Mouse (Mus musculus): Measurements from ENCODE around the gene Gm16181. TPM values are rescaled to one million over a fixed set of nuclear protein-coding genes. Genes with fewer than 3 reads are reported as not detected.
"Not testable (repeated sequence)": the region's sequence is repeated elsewhere in the genome, so short reads cannot be mapped to it uniquely, and the experiment has no call there.

Gm16181 gene
- total RNA-seq, 2 experiments from 2014 or later: not detected

GRCm38 (mm10) chr17:35225456-35225855 is 4.8 kb downstream of the Gm16181 start:
- intact Hi-C loops (cut with DNase I): no loop called here
- no peak for DNase-seq

DNA sequence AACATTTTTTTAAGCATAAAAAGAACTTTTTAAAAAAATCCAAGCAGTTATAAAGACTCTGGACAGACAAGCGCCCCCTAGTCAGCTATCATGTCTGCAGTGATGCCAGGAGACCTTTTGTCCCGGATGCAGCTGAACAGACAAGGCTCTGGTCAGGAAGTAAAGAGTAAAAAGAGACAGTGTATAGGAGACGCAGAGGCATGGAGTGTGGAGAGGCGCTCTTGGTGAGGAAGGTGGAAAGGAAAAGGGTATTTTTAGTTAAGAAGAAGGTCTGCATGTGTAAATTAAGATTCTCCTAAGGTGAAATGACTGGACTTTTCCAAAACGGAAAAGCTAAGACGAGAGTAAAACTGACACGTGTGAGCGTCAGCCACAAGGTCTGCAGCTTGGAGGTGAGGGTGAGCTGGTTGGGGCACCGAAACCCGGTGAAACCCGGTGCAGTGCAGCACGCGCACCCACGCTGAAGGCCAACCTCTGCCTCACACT is 6.0 kb downstream of the Gm16181 start:
- intact Hi-C loops (cut with DNase I): no loop called here
- DNase-seq: no peak

- intact Hi-C loops (cut with DNase I): no loop called here
- DNase-seq: no peak
These were observed 10.4 kb downstream of the Gm16181 start for GRCm38 (mm10) chr17:35231022-35231421.

- peak; percentile 79 to 85 for DNase-seq
- intact Hi-C loops (cut with DNase I): loop anchor here (2.0 kb wide), 1 partner anchor 53 kb away; no protein-coding TSS in a partner anchor
These were observed 11.4 kb downstream of the Gm16181 start for GRCm38 (mm10) chr17:35232043-35232442.

- intact Hi-C loops (cut with DNase I): loop anchor here (2.0 kb wide), 1 partner anchor 54 kb away; no protein-coding TSS in a partner anchor
- no peak for DNase-seq
These were observed 12.0 kb downstream of the Gm16181 start for GRCm38 (mm10) chr17:35232659-35233058.

DNA sequence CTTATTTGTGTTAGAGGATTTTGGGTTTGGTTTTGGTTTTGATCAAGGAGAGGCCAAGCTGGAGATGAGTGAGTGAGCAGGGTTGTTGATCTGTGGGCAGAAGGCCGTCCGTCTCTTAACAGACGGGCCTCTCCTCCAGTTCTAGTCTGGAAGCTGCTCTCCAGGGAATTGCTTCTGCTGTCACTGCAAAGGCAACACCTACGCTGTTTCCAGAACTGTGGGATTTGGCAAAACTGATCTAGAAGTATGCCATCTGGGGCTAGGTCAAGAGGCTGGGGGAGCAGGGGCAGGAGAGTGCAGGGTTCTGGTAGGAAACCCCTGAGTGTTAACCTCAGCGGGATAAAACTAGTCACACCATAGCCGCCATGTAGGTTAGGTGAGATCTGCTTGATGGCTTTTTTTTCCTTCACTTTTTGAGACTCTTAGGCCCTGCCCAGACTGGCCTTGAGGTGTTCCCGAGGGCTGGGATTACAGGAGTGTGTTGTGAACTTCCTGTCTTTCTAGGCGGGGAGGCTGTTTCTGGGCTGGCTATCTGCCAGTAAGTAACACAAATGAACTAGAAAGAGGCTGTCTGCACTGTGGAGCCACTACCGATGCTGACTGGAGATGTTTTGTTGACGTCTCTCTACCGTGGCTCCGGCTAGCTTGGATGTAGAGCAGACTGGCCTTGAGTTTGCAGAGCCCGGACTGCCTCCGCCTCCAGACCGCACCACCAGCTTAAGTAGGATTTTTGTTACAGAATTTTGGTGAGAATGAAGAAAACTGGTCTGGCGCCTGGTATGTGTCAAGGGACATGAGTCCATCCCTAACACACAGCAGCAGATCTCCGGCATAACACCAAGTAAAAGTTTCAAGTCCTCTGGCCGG is 12.7 kb downstream of the Gm16181 start, which contains the start of gene Atp6v1g2:
TSS of gene Atp6v1g2 (plus strand) at position 547 of the 867 bp plus-strand sequence.
- intact Hi-C loops (cut with DNase I): loop anchor here (2.0 kb wide), 1 partner anchor 55 kb away; no protein-coding TSS in a partner anchor
- no peak for DNase-seq

GRCm38 (mm10) chr17:35234090-35234489 is 13.5 kb downstream of the Gm16181 start:
- DNase-seq; intact Hi-C loops (cut with DNase I): not testable (repeated sequence)

DNA sequence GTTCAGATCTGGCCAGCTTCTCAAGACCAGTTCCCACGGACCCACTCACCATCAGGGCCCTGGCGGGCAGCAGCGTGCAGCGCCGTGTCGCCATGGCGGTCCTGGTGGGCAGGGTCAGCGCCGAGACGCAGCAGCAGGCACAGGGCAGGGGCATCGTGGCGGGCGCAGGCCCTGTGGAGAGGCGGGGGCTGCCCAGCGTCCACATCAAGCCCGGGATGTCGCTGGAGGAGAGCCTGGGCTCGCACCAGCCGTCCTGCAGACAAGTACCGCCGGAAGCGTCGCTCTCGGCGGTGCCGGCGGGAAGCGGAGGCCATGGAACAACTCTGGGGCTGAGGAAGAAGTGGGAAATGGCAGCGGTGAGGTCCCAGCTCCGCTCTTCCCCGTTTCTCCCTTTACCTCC is 14.3 kb downstream of the Gm16181 start:
- DNase-seq: peak in 1 of 2 experiments; percentile 47

GRCm38 (mm10) chr17:35235614-35236389 is 15.2 kb downstream of the Gm16181 start, which contains the start of gene Nfkbil1:
Gene Nfkbil1, minus strand, starts transcription at chr17:35235792.
- intact Hi-C loops (cut with DNase I): no loop called here
- peak; percentile 81 to 84 for DNase-seq

More for the DNA sequence above, 14.3 kb downstream of the Gm16181 start:
- intact Hi-C loops (cut with DNase I): no loop called here

DNA sequence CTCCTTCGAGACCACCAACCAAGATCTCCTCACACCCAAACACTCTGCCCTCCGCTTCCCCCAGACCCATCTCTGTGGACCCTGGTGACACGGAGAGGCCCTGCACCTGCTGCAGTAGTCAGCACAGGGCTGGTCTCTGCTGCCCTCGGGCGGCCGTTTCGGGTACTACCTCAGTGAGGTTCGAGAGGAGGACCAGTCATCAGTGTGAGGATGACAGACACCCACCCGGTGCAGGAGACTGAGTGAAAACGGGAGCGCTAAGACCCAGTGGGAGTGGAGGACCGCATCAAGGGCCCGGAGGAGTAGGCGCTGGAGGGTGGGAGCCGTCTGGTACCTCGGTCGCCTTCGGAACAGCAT is 15.7 kb downstream of the Gm16181 start:
- intact Hi-C loops (cut with DNase I): no loop called here
- peak; percentile 97 to 99 for DNase-seq

DNA sequence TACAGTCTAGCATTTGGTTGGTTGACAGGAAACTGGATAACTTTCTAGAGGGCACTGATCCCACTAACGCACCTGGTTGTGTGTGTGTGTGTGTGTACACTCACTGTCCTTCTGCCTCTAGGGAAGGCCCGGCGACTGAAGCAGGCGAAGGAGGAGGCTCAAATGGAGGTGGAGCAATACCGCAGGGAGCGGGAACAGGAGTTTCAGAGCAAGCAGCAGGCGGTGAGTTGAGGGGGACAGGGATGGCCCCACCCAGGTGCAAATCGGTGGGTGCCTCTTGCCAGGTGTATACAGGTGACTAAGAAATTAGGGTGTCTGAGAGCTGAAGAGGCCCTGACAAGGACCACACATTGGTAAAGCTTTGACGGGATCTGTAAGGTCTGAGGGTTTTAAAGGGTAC is 16.4 kb downstream of the Gm16181 start:
- no peak for DNase-seq
- intact Hi-C loops (cut with DNase I): no loop called here

GRCm38 (mm10) chr17:35237504-35237903 is 16.9 kb downstream of the Gm16181 start:
- DNase-seq: no peak
- intact Hi-C loops (cut with DNase I): no loop called here

DNA sequence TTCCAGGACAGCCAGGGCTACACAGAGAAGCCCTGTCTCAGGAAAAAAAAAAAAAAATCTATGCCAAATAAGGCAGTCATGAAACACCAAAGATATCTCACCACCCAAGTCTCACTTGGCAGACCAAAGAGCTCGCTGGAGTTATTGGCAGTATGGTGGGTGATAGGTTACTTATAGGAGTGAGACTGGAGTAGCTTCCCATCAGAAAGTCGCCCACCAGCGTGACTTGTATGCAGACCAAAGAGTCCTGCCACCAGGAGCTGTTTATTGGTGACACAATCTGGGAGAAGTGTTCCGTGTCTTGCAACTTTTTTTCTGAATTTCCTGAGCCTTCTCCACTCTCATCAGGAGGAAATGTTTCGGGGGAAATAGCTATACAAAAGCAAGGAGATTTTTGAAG is 19.1 kb downstream of the Gm16181 start:
- intact Hi-C loops (cut with DNase I): loop anchor here (10.0 kb wide), 2 partner anchors 645 to 1125 kb away; partner anchors contain the start of genes Ager, H2-DMa and Pbx2

DNA sequence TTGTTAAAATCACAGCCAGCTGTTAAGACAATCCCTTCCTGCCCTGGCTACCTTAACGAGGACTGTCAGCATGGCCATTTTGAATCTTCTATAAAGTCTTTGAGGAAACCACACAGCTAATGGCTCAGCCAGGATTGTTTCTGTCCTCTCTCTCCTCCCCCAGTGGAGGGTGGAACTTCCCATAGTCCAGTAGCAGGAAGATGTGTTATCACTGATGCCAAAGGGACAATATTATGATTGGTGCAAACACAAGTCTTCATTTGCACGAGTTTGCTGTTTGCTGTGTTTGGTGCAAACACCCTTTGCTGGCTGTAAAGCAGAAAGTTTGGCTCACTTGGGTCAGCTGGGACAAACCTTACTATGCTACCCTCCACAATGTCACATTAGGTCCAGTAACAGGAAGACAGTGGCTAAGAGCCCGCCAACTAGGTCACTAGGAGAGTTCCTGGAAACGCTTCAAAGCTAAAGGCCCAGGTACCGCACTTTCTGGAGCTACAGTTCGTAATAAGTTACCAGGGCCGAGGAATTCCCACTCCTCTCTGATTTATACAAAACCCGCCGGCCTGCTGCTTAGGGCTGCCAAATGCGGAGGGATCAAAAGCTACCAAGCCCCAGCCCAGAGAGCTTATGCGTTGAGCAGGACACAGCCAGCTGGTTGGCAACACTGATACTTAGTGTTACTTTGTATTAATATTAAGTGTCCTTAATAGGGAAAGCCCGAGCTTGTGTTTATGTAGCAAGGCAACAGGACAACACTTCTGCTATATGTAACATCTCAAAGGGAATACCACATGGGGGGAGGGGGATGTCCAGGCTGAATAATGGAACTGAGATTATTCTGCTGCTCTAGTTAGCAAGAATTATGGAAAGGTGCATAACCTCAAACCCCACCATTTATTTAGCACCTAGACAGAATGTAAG is 20.0 kb downstream of the Gm16181 start:
- no peak for DNase-seq
- intact Hi-C loops (cut with DNase I): loop anchor here (10.0 kb wide), 2 partner anchors 646 to 1126 kb away; partner anchors contain the start of genes Ager, H2-DMa and Pbx2

More for the DNA sequence above, 19.1 kb downstream of the Gm16181 start:
- DNase-seq: no peak

- intact Hi-C loops (cut with DNase I): loop anchor here (10.0 kb wide), 2 partner anchors 647 to 1127 kb away; partner anchors contain the start of genes Ager, H2-DMa and Pbx2
- DNase-seq: peak; percentile 92 to 96
These were observed 20.8 kb downstream of the Gm16181 start, which contains the start of gene Ddx39b for GRCm38 (mm10) chr17:35241305-35242014. Gene Ddx39b, plus strand, starts transcription at chr17:35241746.

DNA sequence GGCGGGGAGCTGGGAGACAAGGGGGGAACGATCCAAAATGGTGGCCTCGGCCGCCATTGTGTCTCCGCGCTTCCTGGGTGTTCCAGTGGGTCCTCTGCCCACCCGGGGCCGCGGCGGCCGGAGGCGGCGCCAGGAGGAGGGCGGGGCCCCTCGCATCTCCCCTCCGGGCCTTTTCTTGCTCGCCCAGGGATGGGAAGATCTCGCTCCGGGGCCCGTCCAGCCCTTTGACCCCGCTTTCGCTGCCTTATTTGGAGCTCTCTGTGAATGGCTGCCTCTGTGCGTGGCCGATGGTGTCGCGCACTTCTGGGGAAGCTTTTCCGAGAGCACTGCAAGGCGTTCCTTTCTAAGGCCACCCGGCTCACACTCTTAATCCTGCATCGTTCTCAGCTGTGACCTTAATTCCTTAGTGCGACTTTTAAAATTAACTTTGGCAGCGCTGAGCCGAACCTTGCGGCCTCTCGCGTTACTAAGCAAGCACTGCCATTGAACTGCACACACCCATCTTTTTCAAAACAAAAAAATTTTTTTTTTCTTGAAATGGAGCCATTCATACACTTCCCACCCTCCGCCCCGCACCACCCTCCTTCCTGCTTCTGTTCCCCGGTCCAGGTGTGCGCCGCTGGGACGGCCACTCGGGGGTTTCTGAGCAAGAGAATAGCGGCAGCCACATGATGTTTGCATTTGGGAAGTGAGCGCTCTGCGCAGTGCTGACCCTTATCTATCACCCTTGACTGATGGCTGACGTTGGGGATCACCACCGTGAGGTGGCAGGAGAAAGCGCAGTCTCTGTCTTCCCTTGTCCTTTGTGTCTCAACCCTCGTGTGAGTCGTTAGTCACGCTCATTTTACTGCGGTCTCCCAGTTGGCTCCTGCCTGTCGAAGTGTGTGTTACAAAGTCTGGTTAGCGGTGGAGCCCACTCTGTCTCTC is 21.6 kb downstream of the Gm16181 start:
- DNase-seq: peak in 1 of 2 experiments; percentile 46
- intact Hi-C loops (cut with DNase I): loop anchor here (10.0 kb wide), 2 partner anchors 647 to 1127 kb away; partner anchors contain the start of genes Ager, H2-DMa and Pbx2

GRCm38 (mm10) chr17:35243086-35243485 is 22.5 kb downstream of the Gm16181 start:
- intact Hi-C loops (cut with DNase I): loop anchor here (10.0 kb wide), 2 partner anchors 648 to 1128 kb away; partner anchors contain the start of genes Ager, H2-DMa and Pbx2
- peak in 1 of 2 experiments; percentile 39 for DNase-seq
